13 mouse cellular contexts compared by ENCODE assay signal in genomic region chr8:87967866-87968620, GRCm38 (mm10). TPM values are rescaled to one million over a fixed set of nuclear protein-coding genes. Genes with fewer than 3 reads are reported as not detected.
DNase-seq lines count a peak whose midpoint lies in the region; ATAC-seq and TF ChIP-seq lines count a peak whose summit lies in the region.
"Had no signal": no experiment of that assay in that cellular context is flagged by ENCODE, and none has a peak within 500 bp of the region (broad histone marks: within the 10 kb centered on the region; RNA-seq: fewer than 3 reads in every experiment).

No protein-coding gene starts in this region.

- no peak for TF ChIP-seq EP300 in ES-Bruce4 (IDR thresholded peaks at IDR 0.05; ENCODE audit: insufficient read depth, low read depth, low read length)

- no peak for TF ChIP-seq POLR2A in ES-Bruce4 (IDR thresholded peaks at IDR 0.05; ENCODE audit: insufficient read depth, low read length)

- H3K4me1 ChIP-seq in forebrain, embryonic 10.5 days, result peaks cover 41% of the 10 kb centered on the region
- H3K4me1 ChIP-seq in forebrain, embryonic 15.5 days, result peaks cover 6% of the 10 kb centered on the region
- peaks cover 2% of the 10 kb centered on the region for H3K4me1 ChIP-seq in ES-Bruce4 (ENCODE audit: control insufficient read depth, insufficient read depth, low read length)
- peaks cover 16% of the 10 kb centered on the region for H3K4me1 ChIP-seq in forebrain, embryonic 13.5 days
- H3K4me1 ChIP-seq in midbrain, embryonic 11.5 days (ENCODE audit: control insufficient read depth, insufficient read depth, low read length), result peaks cover 22% of the 10 kb centered on the region
- H3K4me1 ChIP-seq: liver, embryonic 15.5 days had no signal

- peaks cover 22% of the 10 kb centered on the region for H3K27me3 ChIP-seq in forebrain, embryonic 10.5 days (ENCODE audit: poor library complexity, severe bottlenecking)
- no peaks in the 10 kb centered on the region for H3K27me3 ChIP-seq in forebrain, embryonic 15.5 days
- H3K27me3 ChIP-seq in ES-Bruce4 (ENCODE audit: control insufficient read depth, insufficient read depth, low read length, poor library complexity, severe bottlenecking), result no peaks in the 10 kb centered on the region
- H3K27me3 ChIP-seq in forebrain, embryonic 13.5 days, result peaks cover 5% of the 10 kb centered on the region; the same call in 1 of the 2 replicates
- H3K27me3 ChIP-seq in midbrain, embryonic 11.5 days (ENCODE audit: control insufficient read depth, insufficient read depth, low read length), result no peaks in the 10 kb centered on the region

- H3K4me2 ChIP-seq in forebrain, embryonic 15.5 days (replicated peaks), result no peak overlapping the region
- H3K4me2 ChIP-seq in forebrain, embryonic 13.5 days, result no peak overlapping the region
- no peak overlapping the region for H3K4me2 ChIP-seq in midbrain, embryonic 11.5 days
- H3K4me2 ChIP-seq: heart, embryonic 11.5 days; liver, embryonic 15.5 days had no signal

- no peak overlapping the region for H3K4me3 ChIP-seq in forebrain, embryonic 10.5 days
- H3K4me3 ChIP-seq in forebrain, embryonic 15.5 days, result no peak overlapping the region
- no peak overlapping the region for H3K4me3 ChIP-seq in ES-Bruce4 (ENCODE audit: low read depth, low read length)
- no peak overlapping the region for H3K4me3 ChIP-seq in forebrain, embryonic 13.5 days
- no peak overlapping the region for H3K4me3 ChIP-seq in midbrain, embryonic 11.5 days (ENCODE audit: low read depth, low read length)
- H3K4me3 ChIP-seq: gastrocnemius, adult 2 months; liver, embryonic 15.5 days had no signal

- no peak for TF ChIP-seq CTCF in ES-Bruce4 (IDR thresholded peaks at IDR 0.05; ENCODE audit: low read depth, low read length)

- 14% methylated on average over 8 of the region's 8 CpGs for WGBS in forebrain, embryonic 10.5 days
- WGBS in forebrain, embryonic 15.5 days, result 30% methylated on average over 8 of the region's 8 CpGs
- 18% methylated on average over 8 of the region's 8 CpGs for WGBS in forebrain, embryonic 13.5 days
- 8% methylated on average over 8 of the region's 8 CpGs for WGBS in midbrain, embryonic 11.5 days

- no peak for DNase-seq in forebrain, embryonic 10.5 days (ENCODE audit: extremely low spot score, low spot score)
- no peak for DNase-seq in midbrain, embryonic 11.5 days (ENCODE audit: low spot score, missing footprints)
- DNase-seq in cerebellum, postnatal 10 days, result no peak
- DNase-seq in right cerebral cortex, postnatal 10 days (ENCODE audit: low spot score in 2 of 2), result no peak
- DNase-seq in embryo, embryonic 10 days (ENCODE audit: low spot score), result no peak
- DNase-seq: gastrocnemius, adult 2 months; heart, postnatal 4 days had no signal

- H3K36me3 ChIP-seq in forebrain, embryonic 10.5 days (replicated peaks), result no peaks in the 10 kb centered on the region
- H3K36me3 ChIP-seq in forebrain, embryonic 15.5 days, result no peaks in the 10 kb centered on the region
- H3K36me3 ChIP-seq in ES-Bruce4 (ENCODE audit: control insufficient read depth, insufficient read depth, low read length, poor library complexity, severe bottlenecking), result no peaks in the 10 kb centered on the region
- H3K36me3 ChIP-seq in forebrain, embryonic 13.5 days (ENCODE audit: poor library complexity, severe bottlenecking), result no peaks in the 10 kb centered on the region
- H3K36me3 ChIP-seq in midbrain, embryonic 11.5 days (ENCODE audit: control insufficient read depth, insufficient read depth, low read length), result no peaks in the 10 kb centered on the region
- H3K36me3 ChIP-seq: liver, embryonic 15.5 days had no signal

- no peak for ATAC-seq in forebrain, embryonic 15.5 days (replicated peaks)
- ATAC-seq in forebrain, embryonic 13.5 days, result no peak
- ATAC-seq in midbrain, embryonic 11.5 days (ENCODE audit: low FRiP score), result peak; percentile 42

- H3K27ac ChIP-seq in forebrain, embryonic 10.5 days, result peak overlapping the region; percentile 79
- H3K27ac ChIP-seq in forebrain, embryonic 15.5 days (replicated peaks), result no peak overlapping the region
- peak overlapping the region; percentile 92 for H3K27ac ChIP-seq in ES-Bruce4 (ENCODE audit: insufficient read depth, low read length)
- no peak overlapping the region for H3K27ac ChIP-seq in forebrain, embryonic 13.5 days
- peak overlapping the region; percentile 67 for H3K27ac ChIP-seq in midbrain, embryonic 11.5 days (ENCODE audit: low read depth, low read length)
- H3K27ac ChIP-seq: gastrocnemius, adult 2 months; liver, embryonic 15.5 days; macrophage had no signal

- no peak overlapping the region for H3K9ac ChIP-seq in forebrain, embryonic 15.5 days (replicated peaks)
- H3K9ac ChIP-seq in ES-Bruce4 (ENCODE audit: low read depth, poor library complexity, severe bottlenecking), result peak overlapping the region; percentile 53; the same call in 1 of the 2 replicates
- H3K9ac ChIP-seq in forebrain, embryonic 13.5 days, result peak overlapping the region; percentile 12; the same call in 1 of the 2 replicates
- peak overlapping the region; percentile 16; the same call in 1 of the 2 replicates for H3K9ac ChIP-seq in midbrain, embryonic 11.5 days (ENCODE audit: low read length)
- H3K9ac ChIP-seq: liver, embryonic 15.5 days had no signal

- no peaks in the 10 kb centered on the region for H3K9me3 ChIP-seq in forebrain, embryonic 10.5 days
- H3K9me3 ChIP-seq in forebrain, embryonic 15.5 days, result no peaks in the 10 kb centered on the region
- no peaks in the 10 kb centered on the region for H3K9me3 ChIP-seq in ES-Bruce4 (replicated peaks; ENCODE audit: control insufficient read depth, insufficient read depth, low read length, poor library complexity, severe bottlenecking)
- H3K9me3 ChIP-seq in forebrain, embryonic 13.5 days (replicated peaks), result no peaks in the 10 kb centered on the region
- H3K9me3 ChIP-seq in midbrain, embryonic 11.5 days (ENCODE audit: control insufficient read depth, low read length), result no peaks in the 10 kb centered on the region
- H3K9me3 ChIP-seq: liver, embryonic 15.5 days had no signal

RNA-seq across cellular contexts. Expression of gene Zfp423, which starts 8.6 kb away (rescaled TPM):
- polyA plus RNA-seq in forebrain, embryonic 10.5 days (2016; fragmentation: Nextera tagmentation; extraction: Ambion mirVana), result 24.7 and 25.2 TPM in 2 replicates
- polyA plus RNA-seq in forebrain, embryonic 15.5 days (2015; fragmentation: Nextera tagmentation; extraction: Ambion mirVana), result 17.7 and 19.6 TPM in 2 replicates
- 11.3 and 14.4 TPM in 2 replicates for polyA plus RNA-seq in ES-Bruce4 (2011; ENCODE audit: insufficient read depth, insufficient read length, low read depth, missing spikeins)
- polyA plus RNA-seq in forebrain, embryonic 13.5 days (2015; fragmentation: Nextera tagmentation; extraction: Ambion mirVana), result 21.5 and 23.2 TPM in 2 replicates
- polyA plus RNA-seq in midbrain, embryonic 11.5 days (2014; fragmentation: Nextera tagmentation; extraction: Ambion mirVana), result 40.3 and 43.4 TPM in 2 replicates
- polyA plus RNA-seq: macrophage had no signal

Comparison
In these comparisons a context has a peak if more than half of its experiments do, and no peak if none do; other contexts are left out.
1. H3K27ac ChIP-seq: peak in forebrain, embryonic 10.5 days (single experiment), ES-Bruce4 (single experiment) and midbrain, embryonic 11.5 days (single experiment); none in forebrain, embryonic 15.5 days (single experiment) and forebrain, embryonic 13.5 days (single experiment).